Mouse (Mus musculus) layer of hippocampus, adult 6 months (tissue): ENCODE measurements around the gene Iqschfp. TPM values are rescaled to one million over a fixed set of nuclear protein-coding genes. Genes with fewer than 3 reads are reported as not detected.

Source experiments
- long read RNA-seq, 2 experiments: library from polyadenylated mRNA; unstranded; transcript quantifications; one replicate each; pipeline ENCODE4 v2.0.0; 2019 to 2020
- polyA plus RNA-seq: library from polyadenylated mRNA; unstranded; fragments of <200 nt; fragmentation: Nextera tagmentation; gene quantifications from 2 replicates; pipeline ENCODE4 v1.2.3, GENCODE M21; 2021

The Iqschfp gene
- polyA plus RNA-seq: 4.3 and 5.6 TPM in 2 replicates
- long read RNA-seq, experiment 1, partial matches to known transcripts: 48 of 57 reads
- long read RNA-seq, experiment 1, other reads (novel, unspliced or antisense): 9 of 57 reads
- long read RNA-seq, experiment 2, partial matches to known transcripts: 88 of 118 reads
- long read RNA-seq, experiment 2, other reads (novel, unspliced or antisense): 30 of 118 reads

GRCm38 (mm10) chr3:67892026-67892705 is at the start of gene Iqschfp, which contains the start of gene Iqcj:
TSS of gene Iqschfp (plus strand) at chr3:67892232.
TSS of gene Iqcj (plus strand) at chr3:67892220.

GRCm38 (mm10) chr3:68064731-68065130 is 172.7 kb downstream of the Iqschfp start, which contains the start of gene Schip1:
TSS of gene Schip1 (plus strand) at chr3:68064802.

Other genes with a start within 250 kb of the Iqschfp start
- not detected in 2 replicates for gene Iqcj, start within 50 bp of the Iqschfp start, polyA plus RNA-seq
- gene Schip1, start 172.6 kb downstream of the Iqschfp start, polyA plus RNA-seq: 293 and 333 TPM in 2 replicates